Mouse (Mus musculus) liver, postnatal 0 days (tissue): Measurements from ENCODE around the gene Alox8. TPM values are rescaled to one million over a fixed set of nuclear protein-coding genes. Genes with fewer than 3 reads are reported as not detected.
A peak's percentile ranks its signal among the peaks of the same experiment; 100 is the strongest.

Experiments
- ATAC-seq: fragments of 200-750 bp; cut with Nextera tagmentation; 2 replicates; pipeline ENCODE4 v1.8.0; 2017; ENCODE audit warnings: mild to moderate bottlenecking, moderate library complexity
- DNase-seq: peaks from one replicate; pipeline ENCODE4 v3.0.0-alpha.2; 2016
- H3K27ac ChIP-seq: fragments of 300-500 bp; sonication (generic); 2 replicates; pipeline ENCODE4 v1.5.1; 2014; ENCODE audit warnings: antibody characterized with exemption, moderate library complexity, mild to moderate bottlenecking, low read depth
- H3K27me3 ChIP-seq: fragments of 300-500 bp; sonication (generic); 2 replicates; pipeline ENCODE4 v1.6.1; 2014; ENCODE audit warnings: low read length, control low read depth, mixed read lengths; ENCODE audit not compliant: insufficient read depth
- H3K36me3 ChIP-seq: fragments of 300-500 bp; sonication (generic); replicated peaks from 2 replicates; pipeline ENCODE4 v1.6.1; 2014; ENCODE audit warnings: mild to moderate bottlenecking, control low read depth, low read length, moderate library complexity, mixed read lengths; ENCODE audit not compliant: insufficient read depth
- H3K4me1 ChIP-seq: fragments of 300-500 bp; sonication (generic); 2 replicates; pipeline ENCODE4 v1.6.1; 2014; ENCODE audit warnings: antibody characterized with exemption, mild to moderate bottlenecking, control low read depth; ENCODE audit not compliant: insufficient read depth
- H3K4me2 ChIP-seq: fragments of 300-500 bp; sonication (generic); 2 replicates; pipeline ENCODE4 v1.6.1; 2014; ENCODE audit warnings: low read depth, mild to moderate bottlenecking, low read length, moderate library complexity, mixed read lengths
- H3K4me3 ChIP-seq: fragments of 300-500 bp; sonication (generic); 2 replicates; pipeline ENCODE4 v1.5.1; 2014; ENCODE audit warnings: low read depth, low read length
- H3K9ac ChIP-seq: fragments of 300-500 bp; sonication (generic); replicated peaks from 2 replicates; pipeline ENCODE4 v1.6.1; 2014; ENCODE audit warnings: mild to moderate bottlenecking, moderate library complexity
- H3K9me3 ChIP-seq: fragments of 300-500 bp; sonication (generic); 2 replicates; pipeline ENCODE4 v1.6.1; 2016; ENCODE audit warnings: mild to moderate bottlenecking, control low read depth, low read length, mixed read lengths
- CTCF ChIP-seq: sonication (generic); IDR thresholded peaks from 2 replicates; pipeline ENCODE4 v1.5.1; 2016; ENCODE audit warnings: antibody characterized with exemption, low read depth
- EP300 ChIP-seq: IDR thresholded peaks from 2 replicates; pipeline ENCODE4 v1.6.1; 2016; ENCODE audit warnings: antibody characterized with exemption, low read depth, mild to moderate bottlenecking
- WGBS: fragments of 180-500 bp; shearing (Covaris S2); extraction: QIAGEN DNeasy Blood & Tissue Kit; methylation state at CpG from one replicate; pipeline ENCODE4 v1.1.7; 2014; ENCODE audit not compliant: insufficient replicate concordance; 5-methylcytosine and 5-hydroxymethylcytosine counted together
- polyA plus RNA-seq: library from polyadenylated mRNA; unstranded; fragments of >200 nt; fragmentation: Nextera tagmentation; extraction: Ambion mirVana; gene quantifications from 2 replicates; pipeline ENCODE4 v1.2.1, GENCODE M21; 2015

Alox8 gene
- polyA plus RNA-seq, 1 experiment from 2014 or later = 0.04 TPM

DNA sequence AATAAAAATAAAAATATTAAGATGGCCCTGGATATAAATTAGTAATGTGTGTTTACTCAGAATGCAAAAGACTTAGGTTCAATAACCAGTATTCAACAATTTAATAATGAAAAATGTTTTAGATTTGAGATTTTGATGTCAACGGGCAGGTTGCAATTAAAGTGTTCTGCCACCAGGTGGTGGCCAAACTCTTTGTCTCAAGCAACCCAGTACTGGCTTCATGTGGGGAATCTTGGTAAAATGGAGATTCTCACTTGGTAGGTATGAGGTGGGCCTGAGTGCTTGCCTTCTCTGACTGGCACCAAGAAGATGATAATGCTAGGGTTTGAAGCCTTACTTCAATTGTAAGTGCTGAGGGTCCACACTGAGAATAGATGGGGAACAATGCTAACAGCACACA, 4.8 kb downstream of the Alox8 start:
- no peak overlapping the region for H3K9ac ChIP-seq
- ATAC-seq (no peak), DNase-seq (peak; percentile 31)
- peaks cover 21% of the 10 kb centered on the region for H3K27me3 ChIP-seq
- no peaks in the 10 kb centered on the region for H3K36me3 ChIP-seq
- no peaks in the 10 kb centered on the region for H3K9me3 ChIP-seq
- H3K27ac ChIP-seq = no peak overlapping the region
- no peak overlapping the region for H3K4me2 ChIP-seq
- H3K4me3 ChIP-seq = no peak overlapping the region
- no peak for TF ChIP-seq EP300
- peak; percentile 81 for TF ChIP-seq CTCF
- peaks cover 3% of the 10 kb centered on the region; the same call in 1 of the 2 replicates for H3K4me1 ChIP-seq
- 6% methylated on average over 1 of the region's 1 CpGs for WGBS

DNA sequence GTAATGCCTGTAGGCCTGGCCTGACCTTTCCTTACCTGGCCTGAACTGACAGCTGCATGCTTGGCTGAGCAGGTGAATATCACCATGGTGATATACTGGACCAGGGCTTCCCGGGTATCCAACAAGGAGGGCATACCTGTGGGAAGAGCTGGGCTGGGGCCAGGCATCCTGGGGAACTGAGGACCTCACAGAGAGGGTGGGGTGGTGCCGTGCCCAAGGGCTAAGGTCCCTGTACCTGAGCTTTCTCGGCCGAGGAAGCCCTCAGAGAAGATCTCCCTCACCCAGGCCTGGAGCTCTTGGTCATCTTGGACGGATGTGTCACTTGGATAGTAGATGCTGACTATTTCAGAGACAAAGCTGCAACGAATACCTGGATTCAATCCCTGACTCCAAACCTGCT, 11.7 kb downstream of the Alox8 start:
- DNase-seq (no peak), ATAC-seq (no peak)
- H3K4me2 ChIP-seq = no peak overlapping the region
- no peak overlapping the region for H3K4me3 ChIP-seq
- no peak overlapping the region for H3K9ac ChIP-seq
- no peaks in the 10 kb centered on the region for H3K27me3 ChIP-seq
- H3K4me1 ChIP-seq = no peaks in the 10 kb centered on the region
- H3K36me3 ChIP-seq = no peaks in the 10 kb centered on the region
- TF ChIP-seq EP300 = no peak
- no peak for TF ChIP-seq CTCF
- H3K9me3 ChIP-seq = no peaks in the 10 kb centered on the region
- WGBS = 68% methylated on average over 6 of the region's 6 CpGs
- H3K27ac ChIP-seq = no peak overlapping the region

GRCm38 (mm10) chr11:69185031-69185430, 12.6 kb downstream of the Alox8 start:
- no peak overlapping the region for H3K4me2 ChIP-seq
- H3K9me3 ChIP-seq = no peaks in the 10 kb centered on the region
- no peak for DNase-seq
- H3K9ac ChIP-seq = no peak overlapping the region
- H3K27me3 ChIP-seq = no peaks in the 10 kb centered on the region
- no peak for ATAC-seq
- H3K27ac ChIP-seq = no peak overlapping the region
- H3K36me3 ChIP-seq = no peaks in the 10 kb centered on the region
- H3K4me3 ChIP-seq = no peak overlapping the region
- TF ChIP-seq CTCF (no peak), EP300 (no peak)
- H3K4me1 ChIP-seq = no peaks in the 10 kb centered on the region
- WGBS = 78% methylated on average over 5 of the region's 5 CpGs

- Histone ChIP-seq H3K27me3 (no peaks in the 10 kb centered on the region), H3K4me3 (no peak overlapping the region), H3K9me3 (no peaks in the 10 kb centered on the region), H3K9ac (no peak overlapping the region), H3K27ac (no peak overlapping the region), H3K4me2 (no peak overlapping the region), H3K4me1 (no peaks in the 10 kb centered on the region), H3K36me3 (no peaks in the 10 kb centered on the region)
- ATAC-seq (no peak), DNase-seq (no peak)
- no peak for TF ChIP-seq EP300
- TF ChIP-seq CTCF = no peak
- 74% methylated on average over 4 of the region's 4 CpGs for WGBS
Observed at GRCm38 (mm10) chr11:69180120-69180519, 17.5 kb downstream of the Alox8 start.

- Histone ChIP-seq H3K4me2 (no peak overlapping the region), H3K9ac (no peak overlapping the region), H3K27me3 (no peaks in the 10 kb centered on the region), H3K9me3 (no peaks in the 10 kb centered on the region), H3K4me1 (no peaks in the 10 kb centered on the region), H3K27ac (no peak overlapping the region), H3K4me3 (no peak overlapping the region), H3K36me3 (no peaks in the 10 kb centered on the region)
- ATAC-seq = no peak
- WGBS = 52% methylated on average over 3 of the region's 3 CpGs
- DNase-seq = no peak
- TF ChIP-seq EP300 (no peak), CTCF (no peak)
Observed at GRCm38 (mm10) chr11:69179512-69179911, 18.1 kb downstream of the Alox8 start.

GRCm38 (mm10) chr11:69178525-69178924, 19.1 kb downstream of the Alox8 start:
- TF ChIP-seq EP300 = no peak
- no peak for TF ChIP-seq CTCF
- no peaks in the 10 kb centered on the region for H3K27me3 ChIP-seq
- H3K4me2 ChIP-seq = no peak overlapping the region
- H3K9ac ChIP-seq = no peak overlapping the region
- no peaks in the 10 kb centered on the region for H3K36me3 ChIP-seq
- H3K27ac ChIP-seq = no peak overlapping the region
- WGBS = 61% methylated on average over 3 of the region's 3 CpGs
- H3K4me3 ChIP-seq = no peak overlapping the region
- ATAC-seq (no peak), DNase-seq (no peak)
- H3K4me1 ChIP-seq = no peaks in the 10 kb centered on the region
- H3K9me3 ChIP-seq = no peaks in the 10 kb centered on the region

DNA sequence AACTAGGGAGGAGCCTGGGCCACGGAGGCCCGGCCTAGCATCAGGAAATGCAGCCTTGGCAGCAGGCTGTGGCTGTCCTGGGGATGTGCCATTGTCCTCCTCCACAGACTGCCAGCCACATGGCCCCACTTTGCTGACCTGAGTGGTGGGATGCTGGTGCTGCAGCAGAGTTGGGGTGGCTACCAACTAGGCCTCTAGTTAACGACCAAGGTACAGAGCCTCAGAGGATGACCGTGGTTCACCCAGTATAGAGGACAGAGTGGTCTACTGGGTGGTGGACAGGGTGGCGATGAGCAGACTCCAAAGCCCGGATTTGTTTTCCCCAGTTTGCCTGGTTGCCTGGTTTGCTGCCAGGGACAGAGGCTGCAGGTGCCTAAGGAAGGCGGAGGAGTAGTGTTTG, 22.9 kb downstream of the Alox8 start:
- Histone ChIP-seq H3K36me3 (no peaks in the 10 kb centered on the region), H3K4me1 (no peaks in the 10 kb centered on the region), H3K4me3 (no peak overlapping the region), H3K27me3 (no peaks in the 10 kb centered on the region), H3K27ac (no peak overlapping the region), H3K9me3 (no peaks in the 10 kb centered on the region), H3K9ac (no peak overlapping the region), H3K4me2 (no peak overlapping the region)
- TF ChIP-seq EP300 (no peak), CTCF (no peak)
- 81% methylated on average over 7 of the region's 7 CpGs for WGBS
- no peak for DNase-seq
- no peak for ATAC-seq
